11 mouse cellular contexts compared by ENCODE assay signal in genomic region chr14:93317393-93317792, GRCm38 (mm10).
DNase-seq lines count a peak whose midpoint lies in the region; ATAC-seq and TF ChIP-seq lines count a peak whose summit lies in the region.
"Had no signal": no experiment of that assay in that cellular context is flagged by ENCODE, and none has a peak within 500 bp of the region (broad histone marks: within the 10 kb centered on the region; RNA-seq: fewer than 3 reads in every experiment).

No protein-coding gene starts in this region.

- intact Hi-C loops in heart, postnatal 10 days (cut with DNase I), result loop anchor here (1.0 kb wide), 1 partner anchor 567 kb away; no protein-coding TSS in a partner anchor

- peak; percentile 82 for ATAC-seq in midbrain, embryonic 11.5 days (ENCODE audit: low FRiP score)
- ATAC-seq in midbrain, embryonic 15.5 days (replicated peaks), result no peak
- no peak for ATAC-seq in megakaryocyte, adult 5-6 weeks (ENCODE audit: poor library complexity, severe bottlenecking)

- no peak overlapping the region for H3K4me3 ChIP-seq in midbrain, embryonic 11.5 days (ENCODE audit: low read depth, low read length)
- no peak overlapping the region for H3K4me3 ChIP-seq in midbrain, embryonic 15.5 days
- H3K4me3 ChIP-seq: forebrain, embryonic 12.5 days; heart, embryonic 13.5 days had no signal

- no peak for TF ChIP-seq CTCF in brain, embryonic 14.5 days (IDR thresholded peaks at IDR 0.05; ENCODE audit: borderline replicate concordance, extremely low read depth, insufficient read depth, insufficient read length)

- DNase-seq in heart, postnatal 10 days, result peak; percentile 14 to 17
- no peak for DNase-seq in heart, postnatal 4 days
- DNase-seq in midbrain, embryonic 11.5 days (ENCODE audit: low spot score, missing footprints), result no peak
- peak; percentile 63 for DNase-seq in brain, embryonic 14.5 days (ENCODE audit: low read depth)
- peak; percentile 48 for DNase-seq in retina, postnatal 1 day
- no peak for DNase-seq in ovary, adult 18-20 months (ENCODE audit: low spot score)
- DNase-seq: lung, postnatal 4 days had no signal

- no peaks in the 10 kb centered on the region for H3K27me3 ChIP-seq in midbrain, embryonic 11.5 days (ENCODE audit: control insufficient read depth, insufficient read depth, low read length)
- H3K27me3 ChIP-seq in midbrain, embryonic 15.5 days (replicated peaks), result no peaks in the 10 kb centered on the region
- H3K27me3 ChIP-seq: forebrain, embryonic 12.5 days; heart, embryonic 13.5 days had no signal

- no peaks in the 10 kb centered on the region for H3K36me3 ChIP-seq in midbrain, embryonic 11.5 days (ENCODE audit: control insufficient read depth, insufficient read depth, low read length)
- no peaks in the 10 kb centered on the region for H3K36me3 ChIP-seq in midbrain, embryonic 15.5 days (replicated peaks)
- H3K36me3 ChIP-seq: forebrain, embryonic 12.5 days; heart, embryonic 13.5 days had no signal

- H3K9me3 ChIP-seq in midbrain, embryonic 11.5 days (ENCODE audit: control insufficient read depth, low read length), result no peaks in the 10 kb centered on the region
- no peaks in the 10 kb centered on the region for H3K9me3 ChIP-seq in midbrain, embryonic 15.5 days
- H3K9me3 ChIP-seq: forebrain, embryonic 12.5 days; heart, embryonic 13.5 days had no signal

- no peak overlapping the region for H3K27ac ChIP-seq in midbrain, embryonic 11.5 days (ENCODE audit: low read depth, low read length)
- no peak overlapping the region for H3K27ac ChIP-seq in midbrain, embryonic 15.5 days
- H3K27ac ChIP-seq: forebrain, embryonic 12.5 days; heart, embryonic 13.5 days had no signal

- H3K4me2 ChIP-seq in midbrain, embryonic 11.5 days, result no peak overlapping the region
- H3K4me2 ChIP-seq in midbrain, embryonic 15.5 days, result no peak overlapping the region
- H3K4me2 ChIP-seq: forebrain, embryonic 12.5 days; heart, embryonic 13.5 days had no signal

- no peak for TF ChIP-seq POLR2A in brain, embryonic 14.5 days (IDR thresholded peaks at IDR 0.05; ENCODE audit: borderline replicate concordance, extremely low read depth, insufficient read depth, insufficient read length, poor library complexity, severe bottlenecking)

- H3K4me1 ChIP-seq in midbrain, embryonic 11.5 days (ENCODE audit: control insufficient read depth, insufficient read depth, low read length), result no peaks in the 10 kb centered on the region
- H3K4me1 ChIP-seq in midbrain, embryonic 15.5 days, result no peaks in the 10 kb centered on the region
- H3K4me1 ChIP-seq: forebrain, embryonic 12.5 days; heart, embryonic 13.5 days had no signal

- no peak overlapping the region for H3K9ac ChIP-seq in midbrain, embryonic 11.5 days (ENCODE audit: low read length)
- no peak overlapping the region for H3K9ac ChIP-seq in midbrain, embryonic 15.5 days
- H3K9ac ChIP-seq: forebrain, embryonic 12.5 days; heart, embryonic 13.5 days had no signal

Comparison
In these comparisons a context has a peak if more than half of its experiments do, and no peak if none do; other contexts are left out.
1. DNase-seq: peak in heart, postnatal 10 days (2 of 2), brain, embryonic 14.5 days (single experiment) and retina, postnatal 1 day (single experiment); none in heart, postnatal 4 days (single experiment), midbrain, embryonic 11.5 days (single experiment) and ovary, adult 18-20 months (single experiment).